Mouse (Mus musculus) heart, embryonic 16.5 days (tissue): Measurements from ENCODE around the gene Tbl1x. TPM values are rescaled to one million over a fixed set of nuclear protein-coding genes. Genes with fewer than 3 reads are reported as not detected.

Source experiments
- ATAC-seq: fragments of 200-750 bp; cut with Nextera tagmentation; replicated peaks from 2 replicates; pipeline ENCODE4 v1.8.0; 2017; ENCODE audit warnings: moderate number of reproducible peaks; ENCODE audit not compliant: insufficient read depth, low FRiP score; ENCODE audit errors: extremely low read depth
- H3K27ac ChIP-seq: fragments of 300-500 bp; sonication (generic); 2 replicates; pipeline ENCODE4 v1.5.1; 2014; ENCODE audit warnings: mild to moderate bottlenecking, low read length, control low read depth, moderate library complexity
- H3K27me3 ChIP-seq: fragments of 300-500 bp; sonication (generic); 2 replicates; pipeline ENCODE4 v1.6.1; 2014; ENCODE audit warnings: low read length, mixed read lengths; ENCODE audit not compliant: control insufficient read depth, insufficient read depth
- H3K36me3 ChIP-seq: fragments of 300-500 bp; sonication (generic); 2 replicates; pipeline ENCODE4 v1.6.1; 2014; ENCODE audit not compliant: control insufficient read depth, insufficient read depth
- H3K4me1 ChIP-seq: fragments of 300-500 bp; sonication (generic); 2 replicates; pipeline ENCODE4 v1.6.1; 2014; ENCODE audit warnings: low read length, mixed read lengths; ENCODE audit not compliant: control insufficient read depth, insufficient read depth
- H3K4me2 ChIP-seq: fragments of 300-500 bp; sonication (generic); 2 replicates; pipeline ENCODE4 v1.6.1; 2014; ENCODE audit warnings: low read depth, mild to moderate bottlenecking, control low read depth, low read length
- H3K4me3 ChIP-seq: fragments of 300-500 bp; sonication (generic); 2 replicates; pipeline ENCODE4 v1.5.1; 2014; ENCODE audit warnings: mild to moderate bottlenecking, control low read depth, low read length
- H3K9ac ChIP-seq: fragments of 300-500 bp; sonication (generic); 2 replicates; pipeline ENCODE4 v1.6.1; 2014; ENCODE audit warnings: low read length, control low read depth
- H3K9me3 ChIP-seq: fragments of 300-500 bp; sonication (generic); replicated peaks from 2 replicates; pipeline ENCODE4 v1.6.1; 2016; ENCODE audit warnings: low read length; ENCODE audit not compliant: control insufficient read depth
- WGBS: fragments of 180-500 bp; shearing (Covaris S2); extraction: QIAGEN DNeasy Blood & Tissue Kit; methylation state at CpG from one replicate; pipeline ENCODE4 v1.1.7; 2014; 5-methylcytosine and 5-hydroxymethylcytosine counted together
- polyA plus RNA-seq: library from polyadenylated mRNA; unstranded; fragments of >200 nt; fragmentation: Nextera tagmentation; extraction: Ambion mirVana; gene quantifications from 2 replicates; pipeline ENCODE4 v1.2.1, GENCODE M21; 2015

Tbl1x gene
- 55.5 and 59.9 TPM in 2 replicates for polyA plus RNA-seq

- Histone ChIP-seq H3K4me1 (peaks cover 8% of the 10 kb centered on the region), H3K27me3 (no peaks in the 10 kb centered on the region), H3K4me3 (peak within 1 kb of the TSS; percentile 80), H3K9me3 (no peaks in the 10 kb centered on the region), H3K36me3 (no peaks in the 10 kb centered on the region), H3K27ac (peak within 1 kb of the TSS; percentile 98), H3K4me2 (peak within 1 kb of the TSS; percentile 63), H3K9ac (peak within 1 kb of the TSS; percentile 93)
- ATAC-seq = peak; percentile 83
- WGBS = 15% methylated on average over 55 of the region's 76 CpGs
Observed at GRCm38 (mm10) chrX:77510371-77511300, at the start of gene Tbl1x. Gene Tbl1x, plus strand, starts transcription at chrX:77511013.

- Histone ChIP-seq H3K27me3 (no peaks in the 10 kb centered on the region), H3K27ac (no peak overlapping the region), H3K4me3 (no peak overlapping the region), H3K4me2 (no peak overlapping the region), H3K9me3 (no peaks in the 10 kb centered on the region), H3K4me1 (no peaks in the 10 kb centered on the region), H3K9ac (no peak overlapping the region), H3K36me3 (no peaks in the 10 kb centered on the region)
- no peak for ATAC-seq
- 47% methylated on average over 1 of the region's 1 CpGs for WGBS
Observed at GRCm38 (mm10) chrX:77469216-77469615, 41.6 kb upstream of the Tbl1x start.

GRCm38 (mm10) chrX:77472858-77473257 is 38.0 kb upstream of the Tbl1x start:
- no peak for ATAC-seq
- Histone ChIP-seq H3K4me3 (no peak overlapping the region), H3K4me1 (no peaks in the 10 kb centered on the region), H3K36me3 (no peaks in the 10 kb centered on the region), H3K27ac (no peak overlapping the region), H3K9me3 (no peaks in the 10 kb centered on the region), H3K9ac (no peak overlapping the region), H3K4me2 (no peak overlapping the region), H3K27me3 (no peaks in the 10 kb centered on the region)
- 61% methylated on average over 1 of the region's 1 CpGs for WGBS

GRCm38 (mm10) chrX:77473511-77473910 is 37.3 kb upstream of the Tbl1x start:
- WGBS = 46% methylated on average over 1 of the region's 1 CpGs

GRCm38 (mm10) chrX:77474551-77474950 is 36.3 kb upstream of the Tbl1x start:
- ATAC-seq = no peak
- H3K9ac ChIP-seq = no peak overlapping the region
- 13% methylated on average over 1 of the region's 1 CpGs for WGBS

More at GRCm38 (mm10) chrX:77473511-77473910, 37.3 kb upstream of the Tbl1x start:
- H3K27me3 ChIP-seq = no peaks in the 10 kb centered on the region
- no peaks in the 10 kb centered on the region for H3K36me3 ChIP-seq
- no peak overlapping the region for H3K4me3 ChIP-seq
- H3K4me1 ChIP-seq = no peaks in the 10 kb centered on the region
- H3K27ac ChIP-seq = no peak overlapping the region
- H3K9me3 ChIP-seq = no peaks in the 10 kb centered on the region
- no peak overlapping the region for H3K9ac ChIP-seq
- ATAC-seq = no peak
- H3K4me2 ChIP-seq = no peak overlapping the region

GRCm38 (mm10) chrX:77477526-77477925 is 33.3 kb upstream of the Tbl1x start:
- H3K9me3 ChIP-seq = no peaks in the 10 kb centered on the region
- 69% methylated on average over 2 of the region's 2 CpGs for WGBS

More at GRCm38 (mm10) chrX:77474551-77474950, 36.3 kb upstream of the Tbl1x start:
- Histone ChIP-seq H3K4me3 (no peak overlapping the region), H3K27me3 (no peaks in the 10 kb centered on the region), H3K9me3 (no peaks in the 10 kb centered on the region), H3K4me1 (no peaks in the 10 kb centered on the region), H3K4me2 (no peak overlapping the region), H3K27ac (no peak overlapping the region), H3K36me3 (no peaks in the 10 kb centered on the region)

GRCm38 (mm10) chrX:77487922-77488799 is 22.7 kb upstream of the Tbl1x start:
- Histone ChIP-seq H3K27ac (no peak overlapping the region), H3K4me1 (peaks cover 10% of the 10 kb centered on the region; the same call in 1 of the 2 replicates), H3K9me3 (peaks cover 2% of the 10 kb centered on the region), H3K36me3 (no peaks in the 10 kb centered on the region), H3K9ac (no peak overlapping the region), H3K4me2 (no peak overlapping the region), H3K27me3 (no peaks in the 10 kb centered on the region), H3K4me3 (no peak overlapping the region)
- 0 out of 2 replicates have a peak, but pooled peaks have one; percentile 45 for ATAC-seq
- 53% methylated on average over 7 of the region's 7 CpGs for WGBS

More at GRCm38 (mm10) chrX:77477526-77477925, 33.3 kb upstream of the Tbl1x start:
- H3K9ac ChIP-seq = no peak overlapping the region
- H3K27ac ChIP-seq = no peak overlapping the region
- no peaks in the 10 kb centered on the region for H3K4me1 ChIP-seq
- H3K4me2 ChIP-seq = no peak overlapping the region
- no peak for ATAC-seq
- H3K36me3 ChIP-seq = no peaks in the 10 kb centered on the region
- no peaks in the 10 kb centered on the region for H3K27me3 ChIP-seq
- no peak overlapping the region for H3K4me3 ChIP-seq

GRCm38 (mm10) chrX:77490127-77490526 is 20.7 kb upstream of the Tbl1x start:
- H3K27me3 ChIP-seq = no peaks in the 10 kb centered on the region
- no peak overlapping the region for H3K4me2 ChIP-seq
- WGBS = 35% methylated on average over 1 of the region's 1 CpGs
- peak overlapping the region; percentile 59 for H3K27ac ChIP-seq
- no peak overlapping the region for H3K9ac ChIP-seq
- peaks cover 10% of the 10 kb centered on the region; the same call in 1 of the 2 replicates for H3K4me1 ChIP-seq
- H3K4me3 ChIP-seq = no peak overlapping the region
- ATAC-seq = peak; percentile 75
- H3K9me3 ChIP-seq = peaks cover 6% of the 10 kb centered on the region
- no peaks in the 10 kb centered on the region for H3K36me3 ChIP-seq
